Mouse (Mus musculus) hindbrain, postnatal 0 days (tissue): Measurements from ENCODE around the gene Tead1. TPM values are rescaled to one million over a fixed set of nuclear protein-coding genes. Genes with fewer than 3 reads are reported as not detected.
A peak's percentile ranks its signal among the peaks of the same experiment; 100 is the strongest.

Source experiments
- ATAC-seq: fragments of 200-750 bp; cut with Nextera tagmentation; 2 replicates; pipeline ENCODE4 v1.8.0; 2017; ENCODE audit warnings: mild to moderate bottlenecking, moderate TSS enrichment, moderate library complexity
- DNase-seq: peaks from one replicate; pipeline ENCODE4 v3.0.0-alpha.2; 2015; ENCODE audit warnings: low spot score
- H3K27ac ChIP-seq: fragments of 300-500 bp; sonication (generic); 2 replicates; pipeline ENCODE4 v1.5.1; 2014; ENCODE audit warnings: mild to moderate bottlenecking
- H3K27me3 ChIP-seq: fragments of 300-500 bp; sonication (generic); 2 replicates; pipeline ENCODE4 v1.6.1; 2014; ENCODE audit warnings: low read length, mixed read lengths; ENCODE audit not compliant: insufficient read depth
- H3K36me3 ChIP-seq: fragments of 300-500 bp; sonication (generic); 2 replicates; pipeline ENCODE4 v1.6.1; 2014; ENCODE audit warnings: low read length, mixed read lengths; ENCODE audit not compliant: insufficient read depth
- H3K4me1 ChIP-seq: fragments of 300-500 bp; sonication (generic); 2 replicates; pipeline ENCODE4 v1.6.1; 2014; ENCODE audit warnings: antibody characterized with exemption, low read length, mixed read lengths; ENCODE audit not compliant: insufficient read depth
- H3K4me2 ChIP-seq: fragments of 300-500 bp; sonication (generic); 2 replicates; pipeline ENCODE4 v1.6.1; 2014; ENCODE audit warnings: low read depth, mild to moderate bottlenecking, low read length, moderate library complexity, mixed read lengths
- H3K4me3 ChIP-seq: fragments of 300-500 bp; sonication (generic); 2 replicates; pipeline ENCODE4 v1.5.1; 2014; ENCODE audit warnings: low read length
- H3K9ac ChIP-seq: fragments of 300-500 bp; sonication (generic); replicated peaks from 2 replicates; pipeline ENCODE4 v1.6.1; 2014; ENCODE audit warnings: mild to moderate bottlenecking, low read length, moderate library complexity, mixed read lengths
- H3K9me3 ChIP-seq: fragments of 300-500 bp; sonication (generic); 2 replicates; pipeline ENCODE4 v1.6.1; 2016; ENCODE audit warnings: low read length, mixed read lengths
- CTCF ChIP-seq: IDR thresholded peaks from 2 replicates; pipeline ENCODE4 v1.5.1; 2016; ENCODE audit warnings: antibody characterized with exemption, control low read depth, low read depth
- WGBS: fragments of 180-500 bp; shearing (Covaris S2); extraction: QIAGEN DNeasy Blood & Tissue Kit; methylation state at CpG from one replicate; pipeline ENCODE4 v1.1.7; 2014; 5-methylcytosine and 5-hydroxymethylcytosine counted together
- polyA plus RNA-seq: library from polyadenylated mRNA; unstranded; fragments of >200 nt; fragmentation: Nextera tagmentation; extraction: Ambion mirVana; gene quantifications from 2 replicates; pipeline ENCODE4 v1.2.1, GENCODE M21; 2015
- total RNA-seq: library from RNA; depleted of rRNA; stranded (reverse); fragments of >200 nt; gene quantifications from 2 replicates; pipeline ENCODE4 v1.2.3, GENCODE M21; 2014

Gene Tead1
- total and polyA plus RNA-seq, 2 experiments from 2014 or later: 10.2 to 32.4 TPM

DNA sequence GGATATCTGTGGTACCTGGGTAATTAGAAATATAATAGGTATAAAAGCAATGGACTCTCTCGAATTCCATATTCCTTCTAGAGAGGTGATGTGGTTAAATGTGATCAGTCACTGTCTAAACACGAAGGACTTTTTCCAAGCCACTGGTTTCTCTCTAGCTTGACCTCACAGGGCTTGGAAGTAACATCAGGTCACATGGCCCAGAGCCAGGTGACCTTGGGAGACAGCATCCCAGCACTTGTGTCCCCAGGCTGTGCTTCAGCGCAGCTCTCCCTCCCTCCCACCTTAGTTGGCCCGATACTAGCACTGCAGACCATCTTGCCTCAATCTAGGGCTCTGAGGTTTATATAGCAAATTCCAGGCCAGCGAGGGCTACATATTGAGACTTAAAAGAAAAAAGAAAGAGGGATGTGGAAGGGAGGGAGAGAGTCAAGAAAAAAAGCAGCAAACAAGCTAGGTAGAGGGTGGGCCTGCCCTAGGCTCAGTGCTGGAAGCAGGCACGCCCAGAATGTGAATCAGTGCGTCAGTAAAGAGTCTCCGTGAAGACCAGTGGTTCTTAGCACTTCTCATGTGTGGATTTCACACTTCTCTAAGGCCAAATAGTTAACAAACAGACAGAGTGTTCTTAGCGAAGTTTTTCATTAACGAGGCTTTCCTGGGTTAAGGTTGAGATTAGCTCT is 149.0 kb downstream of the Tead1 start:
- Histone ChIP-seq H3K4me1 (peaks cover 20% of the 10 kb centered on the region), H3K36me3 (no peaks in the 10 kb centered on the region), H3K27me3 (no peaks in the 10 kb centered on the region), H3K9ac (no peak overlapping the region), H3K4me2 (no peak overlapping the region), H3K9me3 (no peaks in the 10 kb centered on the region), H3K27ac (no peak overlapping the region), H3K4me3 (no peak overlapping the region)
- no peak for TF ChIP-seq CTCF
- WGBS: 54% methylated on average over 10 of the region's 10 CpGs
- DNase-seq (no peak), ATAC-seq (no peak)

DNA sequence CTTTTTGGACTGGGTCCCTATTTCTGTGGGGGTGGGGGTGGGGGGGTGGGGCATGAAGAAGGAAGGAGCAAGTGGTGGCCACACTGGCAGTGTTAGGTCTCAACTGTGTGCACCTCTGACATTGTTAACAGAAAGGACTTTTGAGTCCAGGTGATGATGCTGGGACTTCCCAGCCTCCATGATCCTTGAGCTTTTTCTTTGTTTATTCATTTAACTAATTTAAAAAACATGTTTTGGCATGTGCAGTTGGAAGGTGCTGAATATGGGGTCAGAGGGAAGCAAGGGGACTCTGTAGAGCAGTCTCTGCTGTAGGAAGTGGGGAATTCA is 149.5 kb downstream of the Tead1 start:
- Histone ChIP-seq H3K9ac (no peak overlapping the region), H3K27me3 (no peaks in the 10 kb centered on the region), H3K4me2 (no peak overlapping the region), H3K4me1 (peaks cover 20% of the 10 kb centered on the region), H3K9me3 (no peaks in the 10 kb centered on the region), H3K4me3 (no peak overlapping the region), H3K36me3 (no peaks in the 10 kb centered on the region), H3K27ac (no peak overlapping the region)
- no peak for TF ChIP-seq CTCF
- ATAC-seq (no peak), DNase-seq (no peak)

DNA sequence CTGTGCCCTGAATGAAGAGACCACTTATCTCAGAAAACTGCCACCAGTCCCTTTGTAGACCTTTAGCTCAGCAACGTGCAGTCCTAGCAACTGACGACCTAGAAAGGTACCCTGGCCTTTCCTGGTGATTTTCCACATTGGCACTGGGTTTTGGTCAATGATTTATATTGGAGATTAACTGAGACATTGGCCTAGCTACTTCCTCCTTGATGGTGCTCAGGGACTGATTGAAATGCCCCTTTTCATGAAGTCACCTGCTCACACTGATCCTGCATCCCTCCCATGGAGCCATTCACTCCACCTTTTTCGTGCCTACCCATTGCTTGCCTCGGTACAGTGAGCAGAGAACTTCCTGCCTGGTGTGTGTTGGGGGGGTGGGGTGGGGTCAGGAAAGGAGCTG is 151.8 kb downstream of the Tead1 start:
- no peak for ATAC-seq
- no peaks in the 10 kb centered on the region for H3K27me3 ChIP-seq
- no peak overlapping the region for H3K4me2 ChIP-seq
- no peak overlapping the region for H3K4me3 ChIP-seq
- no peaks in the 10 kb centered on the region for H3K36me3 ChIP-seq
- H3K4me1 ChIP-seq: peaks cover 11% of the 10 kb centered on the region
- no peak overlapping the region for H3K9ac ChIP-seq
- WGBS: 56% methylated on average over 4 of the region's 4 CpGs
- H3K9me3 ChIP-seq: no peaks in the 10 kb centered on the region
- no peak for TF ChIP-seq CTCF
- DNase-seq: no peak
- H3K27ac ChIP-seq: no peak overlapping the region

DNA sequence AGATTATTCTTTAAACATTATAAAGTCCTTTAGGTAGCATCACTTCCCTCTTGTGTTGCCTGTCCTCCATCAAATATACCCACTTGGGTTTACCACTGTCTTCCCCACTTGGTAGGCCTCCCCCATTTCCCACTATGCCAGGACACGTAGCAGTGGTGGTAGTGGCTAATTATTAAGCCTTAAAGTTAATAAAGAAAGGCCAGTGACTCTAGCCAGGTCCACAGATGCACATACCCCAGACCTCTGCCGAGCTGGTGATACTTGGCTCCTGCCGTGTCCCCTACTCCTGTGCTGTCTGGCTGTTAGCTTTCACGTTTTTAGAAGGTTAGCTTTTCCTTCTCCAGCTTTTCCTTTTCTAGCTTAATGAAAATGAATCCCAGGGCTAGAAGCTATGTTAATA is 152.3 kb downstream of the Tead1 start:
- ATAC-seq (no peak), DNase-seq (no peak)
- no peak for TF ChIP-seq CTCF
- no peaks in the 10 kb centered on the region for H3K36me3 ChIP-seq
- H3K9me3 ChIP-seq: no peaks in the 10 kb centered on the region
- no peak overlapping the region for H3K9ac ChIP-seq
- H3K4me2 ChIP-seq: no peak overlapping the region
- no peak overlapping the region for H3K27ac ChIP-seq
- H3K4me3 ChIP-seq: no peak overlapping the region
- no peaks in the 10 kb centered on the region for H3K27me3 ChIP-seq
- peaks cover 6% of the 10 kb centered on the region; the same call in 1 of the 2 replicates for H3K4me1 ChIP-seq
- 62% methylated on average over 4 of the region's 4 CpGs for WGBS

DNA sequence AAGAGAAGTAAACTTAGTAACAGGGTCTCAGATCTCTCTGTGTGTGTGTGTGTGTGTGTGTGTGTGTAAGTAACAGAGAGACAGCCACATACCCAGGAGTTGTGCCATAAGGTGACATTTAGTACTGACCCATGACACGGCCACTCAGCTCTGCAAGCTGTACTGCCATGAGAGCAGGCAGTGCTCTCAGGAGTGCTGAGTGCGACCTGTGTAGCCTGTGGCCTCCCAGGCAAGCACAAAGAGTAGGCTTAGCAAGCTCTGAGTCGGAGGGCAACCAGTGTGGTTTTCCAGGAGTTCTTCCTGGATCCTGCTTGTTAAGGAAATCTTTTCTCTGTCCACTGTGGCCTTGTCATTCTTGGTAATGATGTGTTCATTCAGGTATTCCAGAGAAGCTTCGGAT is 154.0 kb downstream of the Tead1 start:
- H3K9ac ChIP-seq: no peak overlapping the region
- no peak for DNase-seq
- no peaks in the 10 kb centered on the region for H3K36me3 ChIP-seq
- no peak overlapping the region for H3K4me2 ChIP-seq
- WGBS: 78% methylated on average over 4 of the region's 4 CpGs
- no peak overlapping the region for H3K27ac ChIP-seq
- no peaks in the 10 kb centered on the region for H3K9me3 ChIP-seq
- no peaks in the 10 kb centered on the region for H3K4me1 ChIP-seq
- no peak for TF ChIP-seq CTCF
- no peaks in the 10 kb centered on the region for H3K27me3 ChIP-seq
- H3K4me3 ChIP-seq: no peak overlapping the region
- no peak for ATAC-seq

DNA sequence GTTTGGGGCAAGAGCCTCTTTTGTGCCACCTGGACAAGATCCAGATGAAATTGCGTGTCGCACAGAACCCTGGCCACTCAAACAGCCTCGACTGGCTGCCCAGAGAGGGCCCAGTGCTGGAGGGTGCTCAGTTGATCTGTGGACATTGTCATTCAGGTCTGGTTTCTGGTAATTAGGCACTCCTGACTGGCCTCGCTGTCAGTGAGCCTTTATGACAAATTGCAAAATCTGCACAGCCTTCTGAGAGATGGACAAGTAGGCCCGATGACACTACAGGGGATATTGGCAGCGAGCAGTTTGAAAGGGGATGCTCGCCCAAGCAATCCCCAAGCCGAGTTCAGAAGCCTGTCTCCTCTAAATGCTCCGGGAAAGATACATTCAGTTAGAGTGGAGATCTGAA is 157.0 kb downstream of the Tead1 start:
- no peak overlapping the region for H3K4me3 ChIP-seq
- DNase-seq (peak; percentile 51), ATAC-seq (peak; percentile 71)
- no peak overlapping the region for H3K9ac ChIP-seq
- H3K4me2 ChIP-seq: no peak overlapping the region
- no peak overlapping the region for H3K27ac ChIP-seq
- no peaks in the 10 kb centered on the region for H3K9me3 ChIP-seq
- WGBS: 38% methylated on average over 9 of the region's 9 CpGs
- H3K4me1 ChIP-seq: no peaks in the 10 kb centered on the region; the same call in 1 of the 2 replicates
- TF ChIP-seq CTCF: no peak
- H3K36me3 ChIP-seq: no peaks in the 10 kb centered on the region
- H3K27me3 ChIP-seq: no peaks in the 10 kb centered on the region

DNA sequence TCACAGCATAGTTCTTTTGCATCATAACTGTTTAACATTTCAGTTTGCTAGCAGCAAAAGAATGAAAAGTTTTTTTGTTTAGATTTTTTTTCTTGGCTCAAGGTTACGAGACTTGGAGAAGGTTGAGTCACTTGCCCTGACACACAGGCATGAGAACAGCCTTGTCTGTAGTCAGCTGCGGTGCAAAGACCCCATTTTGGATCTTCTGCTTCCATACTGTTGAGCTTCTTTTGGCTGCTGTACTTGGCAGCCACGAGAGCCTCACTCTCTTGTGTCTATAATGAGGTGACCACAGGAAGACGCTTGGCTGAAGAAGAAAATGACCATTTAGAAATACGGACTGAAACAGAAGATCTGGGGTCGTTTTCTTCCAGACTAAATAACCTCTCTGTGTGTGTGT is 159.0 kb downstream of the Tead1 start:
- WGBS: 61% methylated on average over 6 of the region's 6 CpGs
- Histone ChIP-seq H3K27ac (no peak overlapping the region; the same call in 1 of the 2 replicates), H3K4me1 (no peaks in the 10 kb centered on the region; the same call in 1 of the 2 replicates), H3K4me3 (no peak overlapping the region), H3K36me3 (no peaks in the 10 kb centered on the region), H3K9ac (no peak overlapping the region), H3K9me3 (no peaks in the 10 kb centered on the region), H3K4me2 (no peak overlapping the region), H3K27me3 (no peaks in the 10 kb centered on the region)
- ATAC-seq: no peak
- no peak for TF ChIP-seq CTCF
- DNase-seq: no peak
